Mouse (Mus musculus): ENCODE measurements around the gene Ankef1. TPM values are rescaled to one million over a fixed set of nuclear protein-coding genes. Genes with fewer than 3 reads are reported as not detected.

The Ankef1 gene
- total RNA-seq (2021), result under 1 TPM; 0.47 to 0.82 TPM
- long read RNA-seq, experiment 1, result 0 reads
- long read RNA-seq, experiment 2, result 0 reads

DNA sequence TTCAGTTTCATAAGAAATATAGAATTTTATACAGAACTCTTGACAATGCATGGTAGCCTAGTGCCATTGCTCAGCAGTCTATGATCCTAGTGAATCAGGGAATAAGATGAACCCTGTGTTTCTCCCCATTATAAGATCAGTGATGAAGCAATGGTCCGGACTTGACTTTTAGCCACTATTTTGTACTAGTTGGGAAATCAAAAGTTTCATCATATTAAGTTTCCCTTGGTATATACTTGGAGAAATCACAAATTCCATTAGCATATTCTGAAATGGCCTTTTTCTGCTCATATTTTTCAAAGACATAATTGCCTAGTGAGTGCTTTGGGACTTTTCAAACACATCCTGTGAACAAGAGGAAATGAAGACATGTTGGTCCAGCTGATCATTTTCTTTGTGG is at the start of gene Ankef1:
Gene Ankef1 (plus strand): TSS at position 260 of the 400 bp plus-strand sequence.
- no peak for DNase-seq
- intact Hi-C loops (cut with DNase I), result no loop called here

DNA sequence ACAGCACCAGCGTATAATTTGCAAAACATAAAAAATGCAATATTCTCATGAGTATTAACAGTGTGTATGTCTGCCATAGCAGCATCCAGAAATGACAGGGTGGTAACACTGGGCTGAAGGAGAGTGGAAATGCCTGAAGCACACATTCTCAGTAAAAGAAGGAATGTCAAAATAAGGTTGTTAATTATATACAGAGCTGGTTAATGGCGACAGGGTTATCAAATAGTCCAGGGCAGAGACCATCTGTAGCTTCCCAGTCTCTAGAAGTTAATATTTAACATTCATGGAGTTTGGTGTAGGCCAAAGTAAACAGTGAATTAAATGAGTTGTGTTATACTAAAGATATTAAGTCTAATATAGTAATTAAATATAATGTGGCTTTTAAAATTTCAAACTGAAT is 45.2 kb upstream of the Ankef1 start:
- no peak for DNase-seq
- intact Hi-C loops (cut with DNase I), result no loop called here

DNA sequence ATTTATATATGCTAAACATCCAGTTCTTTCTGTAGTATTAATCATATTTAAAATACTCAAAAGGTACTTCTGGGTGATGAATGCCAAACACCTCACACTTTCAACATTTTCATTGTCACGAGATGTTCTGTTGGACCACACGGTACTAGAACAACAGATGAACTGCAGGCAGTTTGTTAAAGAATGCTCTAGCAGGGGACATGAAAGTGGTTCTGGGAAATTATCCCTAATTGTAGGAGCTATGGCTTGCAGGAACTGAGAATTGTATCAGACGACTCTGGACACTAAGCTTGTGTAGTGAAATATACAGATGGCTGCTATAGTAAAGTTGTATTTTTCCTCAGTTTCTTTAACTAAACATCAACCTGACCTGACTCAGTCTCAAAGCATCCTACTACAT is 44.8 kb upstream of the Ankef1 start:
- no peak for DNase-seq
- intact Hi-C loops (cut with DNase I), result no loop called here

DNA sequence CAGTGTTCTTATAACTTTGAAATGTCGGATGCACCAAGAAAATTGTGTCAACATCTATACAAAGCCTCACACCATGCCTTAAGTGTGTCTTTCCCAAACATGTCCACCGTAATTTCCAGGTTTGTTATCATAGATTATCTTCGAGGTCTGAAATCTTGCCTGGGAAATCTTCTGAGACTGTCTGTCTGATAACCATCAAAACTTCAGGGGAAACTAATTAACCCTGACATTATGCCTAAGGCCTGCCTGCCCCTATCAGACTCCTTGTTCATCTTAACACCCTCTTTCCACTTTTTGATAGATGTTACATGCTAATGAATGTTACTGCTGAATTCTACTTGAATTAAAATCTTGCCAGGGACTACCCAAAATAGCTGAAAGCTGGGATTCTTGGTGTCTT is 24.1 kb upstream of the Ankef1 start:
- intact Hi-C loops (cut with DNase I), result no loop called here
- DNase-seq, result no peak

DNA sequence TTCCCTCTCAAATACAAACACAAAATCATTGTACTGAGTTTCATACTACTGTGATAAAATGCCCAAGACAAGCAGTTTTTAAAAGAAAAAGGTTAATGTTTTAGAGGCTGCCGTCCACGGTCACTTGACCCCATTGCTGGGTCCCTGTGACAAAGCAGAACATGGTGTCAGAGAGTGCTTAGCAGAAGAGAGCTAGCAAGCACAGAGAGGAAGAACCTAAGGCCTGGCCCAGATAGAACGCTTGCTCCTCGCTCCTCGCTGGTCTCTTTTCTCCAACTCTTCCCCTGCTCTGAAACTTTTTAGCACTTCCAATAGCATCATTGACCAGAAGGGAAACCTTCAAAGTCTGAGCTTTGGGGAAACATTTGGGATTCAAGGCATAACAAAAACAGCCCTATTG is 19.4 kb upstream of the Ankef1 start:
- no peak for DNase-seq
- intact Hi-C loops (cut with DNase I), result loop anchor here (10.0 kb wide), 3 partner anchors 233 to 1463 kb away; partner anchors contain the start of genes AL731706.2 and Snap25

DNA sequence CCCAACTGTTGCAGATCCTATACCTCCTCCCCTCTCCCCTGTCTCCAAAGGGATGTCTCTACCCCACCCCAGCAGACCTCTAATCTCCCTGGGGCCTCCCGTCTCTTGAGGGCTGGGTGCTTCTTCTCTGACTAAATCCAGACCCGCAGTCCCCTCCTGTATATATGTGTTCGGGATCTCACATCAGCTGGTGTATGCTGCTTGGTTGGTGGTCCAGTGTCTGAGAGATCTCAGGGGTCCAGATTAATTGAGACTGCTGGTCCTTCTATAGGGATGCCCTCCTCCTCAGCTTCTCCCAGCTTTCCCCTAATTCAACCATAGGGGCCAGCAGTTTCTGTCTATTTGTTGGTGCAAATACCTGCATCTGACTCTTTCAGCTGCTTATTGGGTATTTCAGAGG is 18.7 kb upstream of the Ankef1 start:
- intact Hi-C loops (cut with DNase I), result loop anchor here (10.0 kb wide), 3 partner anchors 232 to 1462 kb away; partner anchors contain the start of genes AL731706.2 and Snap25
- DNase-seq, result no peak

DNA sequence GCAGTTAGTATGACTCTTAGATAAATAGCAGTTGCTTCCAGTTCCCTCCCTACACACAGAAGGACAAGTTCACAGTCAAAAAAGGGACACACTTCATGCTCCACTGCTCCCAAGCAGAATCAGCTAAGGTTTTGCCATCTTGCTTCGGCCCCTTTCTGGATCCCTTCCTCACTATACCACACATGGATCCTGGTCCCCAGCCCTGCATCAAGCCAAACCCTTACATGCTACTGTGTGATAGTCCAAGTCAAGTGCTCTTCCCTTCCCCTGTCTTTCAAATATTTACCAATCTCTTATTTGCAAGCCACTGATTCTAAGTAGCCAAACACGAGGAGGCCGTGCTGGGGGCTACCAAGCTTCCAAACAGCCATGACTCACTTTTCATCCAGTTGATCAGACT is 16.8 kb upstream of the Ankef1 start:
- intact Hi-C loops (cut with DNase I), result loop anchor here (5.0 to 10.0 kb wide), 4 partner anchors 112 to 1460 kb away; partner anchors contain the start of genes AL731706.2 and Snap25
- DNase-seq, result no peak

DNA sequence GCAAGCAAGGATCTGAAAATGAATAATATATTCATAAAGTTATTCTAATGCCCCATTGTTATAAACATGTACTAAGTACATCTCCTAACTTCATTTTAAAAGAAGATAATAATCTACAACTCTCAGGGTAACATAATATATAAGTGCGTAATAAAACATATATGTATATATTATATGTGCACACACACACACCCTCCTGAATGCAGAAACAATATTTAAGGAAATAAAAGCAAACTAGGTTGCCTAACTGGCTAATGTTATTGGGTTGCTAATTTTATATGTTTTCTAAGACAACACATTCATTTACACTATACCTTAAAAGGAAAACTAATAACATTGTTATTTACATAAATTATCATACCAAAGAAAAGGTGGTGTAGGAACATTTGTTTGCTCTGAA is 16.3 kb upstream of the Ankef1 start:
- no peak for DNase-seq
- intact Hi-C loops (cut with DNase I), result loop anchor here (5.0 to 10.0 kb wide), 4 partner anchors 112 to 1459 kb away; partner anchors contain the start of genes AL731706.2 and Snap25

DNA sequence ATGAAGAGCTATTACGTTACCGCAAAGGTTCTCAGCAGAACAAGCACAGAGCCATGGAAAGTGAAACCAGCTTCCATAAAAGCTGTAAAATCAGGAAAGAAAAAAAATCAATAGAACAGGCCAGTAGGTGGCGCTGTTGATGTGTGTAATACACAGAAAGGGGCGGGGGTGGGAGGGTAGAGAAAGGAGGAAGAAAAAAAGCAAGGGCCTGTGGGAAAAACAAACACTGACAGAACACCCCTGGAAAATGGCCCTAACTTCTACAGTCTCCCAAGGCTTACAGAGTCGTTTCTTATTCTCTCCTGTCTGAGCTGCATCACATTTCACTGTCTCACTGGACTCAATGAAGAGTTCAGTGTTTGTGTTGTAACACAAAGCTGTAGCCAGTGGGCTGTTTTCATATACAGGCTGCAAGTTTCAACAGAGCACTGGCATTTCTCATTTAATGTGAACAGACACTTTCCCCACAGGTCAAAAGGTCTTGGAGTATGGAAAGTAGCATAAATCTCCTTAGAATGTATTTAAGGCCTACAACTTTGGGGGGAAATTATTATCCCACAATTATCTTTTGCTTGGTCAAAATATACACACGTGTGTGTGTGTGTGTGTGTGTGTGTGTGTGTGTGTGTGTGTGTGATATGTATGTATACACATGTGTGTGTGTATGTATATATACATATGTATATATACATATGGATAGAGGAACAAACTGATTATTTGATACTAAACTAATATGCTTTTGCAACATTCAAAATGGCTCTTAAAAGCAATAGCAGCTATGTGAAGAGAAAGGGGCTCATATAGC is 15.7 kb upstream of the Ankef1 start:
- intact Hi-C loops (cut with DNase I), result loop anchor here (5.0 to 10.0 kb wide), 4 partner anchors 111 to 1459 kb away; partner anchors contain the start of genes AL731706.2 and Snap25
- DNase-seq, result peak in 1 of 2 experiments; percentile 38

DNA sequence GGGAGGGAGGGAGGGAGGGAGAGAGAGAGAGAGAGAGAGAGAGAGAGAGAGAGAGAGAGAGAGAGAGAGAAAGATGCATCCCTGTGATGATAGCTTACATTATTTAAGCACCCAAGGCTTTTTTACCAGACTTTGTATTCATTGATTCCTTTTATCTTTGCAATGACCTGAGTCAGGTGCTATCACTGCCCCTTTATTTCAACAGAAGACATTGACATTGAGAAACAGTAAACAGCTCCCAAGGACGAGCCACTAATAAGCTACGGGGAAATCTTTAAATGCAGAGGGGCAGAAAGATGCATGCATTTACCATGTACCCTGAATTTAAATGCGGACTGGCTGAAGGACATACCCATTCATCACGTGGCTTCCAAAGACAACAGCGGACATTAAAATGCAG is 14.7 kb upstream of the Ankef1 start:
- no peak for DNase-seq
- intact Hi-C loops (cut with DNase I), result loop anchor here (5.0 to 10.0 kb wide), 4 partner anchors 110 to 1458 kb away; partner anchors contain the start of genes AL731706.2 and Snap25

DNA sequence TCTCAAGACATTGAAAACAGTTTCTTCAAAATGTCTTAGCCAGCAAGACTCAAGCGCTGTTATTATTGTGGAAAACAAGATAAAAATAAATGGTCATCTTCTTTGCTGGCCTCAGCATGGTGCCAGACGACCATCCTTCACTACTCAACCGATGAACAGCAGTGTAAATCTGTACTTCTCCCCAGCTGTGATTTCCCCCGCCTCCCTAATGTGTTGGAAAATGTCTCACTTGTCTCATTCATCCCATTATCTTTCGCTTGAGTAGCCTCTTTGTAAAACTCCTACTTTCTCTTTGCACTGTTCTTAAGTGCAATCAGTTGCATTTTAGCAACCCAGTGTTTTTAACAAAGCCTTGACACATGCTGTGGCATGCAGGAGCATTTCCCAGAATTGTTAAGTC is 9.4 kb downstream of the Ankef1 start:
- DNase-seq, result no peak
- intact Hi-C loops (cut with DNase I), result no loop called here

DNA sequence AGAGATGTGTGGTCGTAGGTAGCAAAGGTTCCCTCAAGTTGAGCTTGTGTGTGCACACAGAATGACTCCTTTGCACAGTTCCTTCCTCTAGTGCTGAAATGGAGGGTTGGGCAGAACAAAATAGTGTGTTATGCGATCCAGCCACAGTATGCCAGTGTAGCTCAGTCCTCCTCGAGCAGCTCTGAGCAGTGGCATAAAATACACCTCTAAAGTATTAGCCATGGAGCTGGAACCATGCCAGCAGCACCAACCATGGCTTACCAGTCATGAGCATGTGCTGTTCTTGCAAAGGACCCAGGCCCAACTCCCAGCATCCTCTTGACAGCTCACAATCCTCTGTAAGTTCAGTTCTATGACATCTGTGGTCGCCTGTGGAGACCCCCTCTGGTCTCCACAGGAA is 10.0 kb downstream of the Ankef1 start:
- intact Hi-C loops (cut with DNase I), result no loop called here
- no peak for DNase-seq

DNA sequence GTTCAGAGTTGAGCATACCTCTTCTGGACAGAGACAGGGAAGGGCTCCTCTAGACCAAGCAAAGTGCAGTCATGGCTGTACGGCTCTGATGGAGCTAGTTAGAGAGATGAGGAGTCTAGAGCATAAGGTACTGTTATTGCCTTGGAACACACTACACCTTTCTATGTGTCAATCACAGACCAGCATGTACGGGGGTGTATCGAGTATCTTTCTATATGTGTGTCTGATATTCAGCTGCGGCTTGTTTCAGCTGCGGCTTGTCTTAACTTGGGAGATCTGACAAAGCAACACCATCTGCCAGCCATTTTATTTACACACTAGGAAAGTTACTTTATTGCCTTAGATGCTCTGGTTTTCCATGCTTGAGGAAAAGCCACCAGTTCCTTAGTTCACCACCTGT is 11.1 kb downstream of the Ankef1 start:
- intact Hi-C loops (cut with DNase I), result no loop called here
- DNase-seq, result no peak

DNA sequence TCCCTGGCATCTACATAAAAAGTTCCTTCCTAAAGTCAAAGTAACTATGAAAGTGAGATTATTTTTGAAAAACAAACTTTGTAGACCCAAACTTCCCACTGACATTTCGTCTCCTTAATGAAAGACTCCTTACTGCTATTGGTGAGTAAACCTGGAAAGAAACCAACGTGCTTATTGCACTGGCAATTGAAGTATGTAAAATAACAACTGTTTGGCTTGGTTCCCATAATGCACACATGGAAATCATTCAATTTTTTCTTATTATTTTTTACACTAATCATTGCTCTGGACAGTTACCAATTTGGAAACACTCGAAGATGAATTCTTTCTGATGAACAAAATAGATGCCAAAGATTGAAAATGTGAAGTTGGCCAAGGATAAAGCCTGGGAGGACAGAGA is 12.1 kb downstream of the Ankef1 start:
- intact Hi-C loops (cut with DNase I), result no loop called here
- DNase-seq, result no peak

DNA sequence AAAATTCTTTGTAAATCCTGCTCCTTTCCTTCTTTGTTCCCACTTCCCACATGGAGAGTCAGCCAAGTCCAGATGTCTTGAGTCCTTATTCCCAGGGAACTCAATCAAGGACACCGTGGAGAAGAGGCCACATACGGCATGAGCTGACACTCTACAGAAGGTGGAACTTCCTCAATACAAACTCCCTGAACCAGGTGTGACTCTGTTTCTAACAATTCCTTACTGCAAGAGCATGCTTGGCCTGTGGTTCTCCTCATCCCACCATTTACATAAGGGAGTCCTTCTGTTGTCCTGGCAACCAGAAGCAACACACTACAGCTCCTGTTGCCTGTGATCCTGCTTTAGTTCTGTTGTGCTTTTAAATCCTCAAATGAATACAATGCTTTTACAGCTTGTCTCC is 13.8 kb downstream of the Ankef1 start:
- DNase-seq, result no peak
- intact Hi-C loops (cut with DNase I), result no loop called here

DNA sequence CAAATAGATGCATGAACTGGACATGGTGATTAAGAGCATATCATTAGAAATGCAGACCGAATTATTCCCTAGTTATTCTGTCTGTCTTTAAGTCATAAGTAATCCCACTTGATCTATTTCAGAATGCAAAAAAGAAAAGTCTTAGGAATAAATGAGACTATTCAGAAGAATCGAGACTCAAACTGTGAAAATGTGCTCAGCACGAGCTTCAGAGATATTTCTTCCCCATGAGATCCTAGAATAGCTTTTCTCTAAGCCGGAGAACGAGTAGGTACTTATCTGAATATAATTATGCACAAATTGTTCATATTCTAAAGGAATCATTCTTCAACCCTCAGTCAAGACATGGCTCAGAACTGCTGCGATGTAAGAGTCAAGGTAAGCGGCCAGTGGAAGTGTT is 27.2 kb downstream of the Ankef1 start:
- intact Hi-C loops (cut with DNase I), result no loop called here

DNA sequence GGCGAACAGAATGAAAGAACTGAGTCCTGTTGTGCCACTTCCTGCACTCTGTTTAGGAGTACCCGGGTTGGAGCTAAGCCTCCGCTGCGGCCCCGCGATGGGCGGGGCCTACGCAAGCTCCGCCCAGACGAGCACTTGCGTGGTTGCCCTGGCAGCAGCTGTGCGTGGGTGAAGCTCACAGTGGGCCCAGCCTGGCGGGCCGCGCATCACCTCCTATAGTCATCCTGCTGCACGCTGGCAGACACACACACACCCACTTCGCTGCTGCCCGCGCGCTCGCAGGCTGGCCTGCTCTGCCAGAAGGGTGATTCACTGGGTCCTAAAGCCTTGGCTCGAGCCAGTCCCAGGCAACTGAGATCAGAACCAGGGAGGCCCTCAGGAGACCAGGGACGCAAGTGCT is 30.3 kb downstream of the Ankef1 start:
- DNase-seq, result peak; percentile 50 to 59
- intact Hi-C loops (cut with DNase I), result no loop called here

More for the DNA sequence above, 27.2 kb downstream of the Ankef1 start:
- DNase-seq, result no peak

DNA sequence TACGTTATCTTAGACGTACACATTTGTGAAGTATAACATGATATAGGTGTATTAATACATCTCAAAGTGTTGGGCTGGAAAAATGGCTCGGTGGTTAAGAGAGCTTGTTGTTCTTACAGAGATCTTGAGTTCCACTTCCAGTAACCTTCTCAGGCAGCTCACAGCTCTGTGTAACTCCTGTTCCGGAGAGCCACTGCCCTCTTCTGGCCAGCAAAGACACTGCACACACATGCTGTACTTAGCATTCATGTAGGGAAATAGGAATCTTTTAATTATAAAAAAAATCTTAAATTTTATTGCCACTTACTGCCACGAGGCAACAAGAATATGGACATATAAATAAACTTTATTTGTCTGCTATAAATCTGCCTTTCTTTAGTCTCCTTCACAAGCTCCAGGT is 56.3 kb downstream of the Ankef1 start:
- intact Hi-C loops (cut with DNase I), result no loop called here
- no peak for DNase-seq

DNA sequence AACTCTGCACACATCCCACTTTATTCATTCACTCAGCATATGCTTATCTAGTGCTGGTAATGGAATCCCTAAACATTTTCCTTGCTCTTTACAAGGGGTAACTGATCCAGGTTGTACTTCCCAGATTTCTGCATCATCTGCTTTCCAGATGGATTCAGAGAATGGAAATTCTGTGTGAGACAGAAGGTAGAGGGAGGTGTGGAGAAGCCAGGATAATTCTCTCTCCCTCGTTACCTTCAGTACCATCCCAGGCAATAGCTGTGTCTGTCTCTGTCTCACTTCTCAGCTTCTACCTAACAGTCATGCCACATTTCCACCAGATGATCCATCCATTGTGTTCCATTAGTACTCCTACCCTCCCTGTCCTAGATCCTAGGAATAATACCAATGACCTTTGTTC is 60.6 kb downstream of the Ankef1 start:
- intact Hi-C loops (cut with DNase I), result no loop called here
- DNase-seq, result no peak

DNA sequence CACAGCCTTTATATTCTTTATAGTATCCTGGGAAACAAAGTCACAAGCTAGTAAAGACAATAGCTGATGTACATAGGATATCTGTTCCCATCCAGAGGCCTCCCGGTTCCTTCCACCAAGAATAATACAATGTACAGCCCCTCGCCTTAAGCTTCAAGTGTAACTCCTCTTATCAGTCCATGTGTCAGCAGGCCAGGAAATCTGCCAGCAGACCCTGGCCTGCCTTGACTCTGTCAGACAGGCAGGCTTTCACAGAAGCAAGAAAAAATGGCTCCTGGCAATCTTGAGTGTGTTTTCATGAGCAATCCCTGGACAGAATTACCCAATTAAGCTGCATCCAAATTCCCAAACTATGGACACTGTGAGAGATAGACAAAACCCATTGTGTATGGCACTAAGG is 69.1 kb downstream of the Ankef1 start:
- DNase-seq, result no peak
- intact Hi-C loops (cut with DNase I), result no loop called here

DNA sequence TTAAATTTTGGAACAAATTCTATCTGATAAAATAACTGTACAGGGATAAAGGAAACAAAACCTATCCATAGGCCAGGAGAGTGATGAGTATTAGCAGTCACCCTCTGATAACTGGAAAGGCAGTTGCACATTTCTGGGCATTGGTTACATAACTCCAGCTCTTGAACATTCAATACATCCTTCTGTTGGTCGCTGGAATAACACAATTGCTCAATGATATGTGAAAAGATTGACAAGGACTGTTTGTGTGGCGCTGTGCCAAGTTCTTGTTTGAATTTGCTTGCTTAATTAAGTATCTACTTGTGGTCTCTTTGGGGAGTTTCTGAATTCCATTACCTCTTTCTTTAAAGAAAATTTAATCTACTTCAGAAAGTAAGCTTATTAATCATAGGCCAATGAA is 81.1 kb downstream of the Ankef1 start:
- intact Hi-C loops (cut with DNase I), result no loop called here
- no peak for DNase-seq

DNA sequence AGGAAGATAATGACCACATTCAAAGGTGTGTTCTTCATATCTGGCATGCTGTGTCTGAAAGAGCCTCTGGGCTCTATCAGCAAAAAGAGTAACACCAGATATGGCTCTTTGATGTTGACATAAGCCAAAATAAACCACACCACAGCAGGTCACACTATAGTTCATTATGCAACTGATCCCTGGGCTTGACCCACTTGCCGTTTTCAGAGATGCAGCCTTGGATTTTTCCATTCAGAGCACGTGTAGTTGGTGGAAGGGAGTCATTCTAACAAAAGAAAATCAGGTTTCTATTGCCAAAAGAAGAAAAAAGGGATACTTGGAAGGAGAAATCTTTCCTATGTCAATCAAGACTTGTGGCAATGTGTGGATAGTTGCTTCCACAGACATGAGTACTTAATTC is 87.1 kb downstream of the Ankef1 start:
- intact Hi-C loops (cut with DNase I), result no loop called here
- DNase-seq, result no peak
